Mouse (Mus musculus) E14TG2a.4 (cell line): Measurements from ENCODE around the gene Mpp3.

Experiments used
- CTCF ChIP-seq: conservative IDR thresholded peaks from 2 replicates; pipeline ENCODE4 v1.5.1; 2014; ENCODE audit warnings: low read length
- POU5F1 ChIP-seq: IDR thresholded peaks from 2 replicates; pipeline ENCODE4 v1.6.1; 2014; ENCODE audit warnings: low read length, borderline replicate concordance

GRCm38 (mm10) chr11:102041350-102041949 lies 13.2 kb upstream of the Mpp3 start, which contains the start of gene Cd300lg:
- TF ChIP-seq CTCF, result no peak
- TF ChIP-seq POU5F1, result no peak
